Mouse (Mus musculus) stomach, postnatal 0 days (tissue): ENCODE results near the gene Prkaa1. TPM values are rescaled to one million over a fixed set of nuclear protein-coding genes. Genes with fewer than 3 reads are reported as not detected.

Experiments
- ATAC-seq: fragments of 200-750 bp; cut with Nextera tagmentation; 2 replicates; pipeline ENCODE4 v1.8.0; 2017; ENCODE audit not compliant: low FRiP score, low TSS enrichment
- DNase-seq: peaks from one replicate; pipeline ENCODE4 v3.0.0-alpha.2; 2016; ENCODE audit warnings: low spot score
- H3K27ac ChIP-seq: fragments of 300-500 bp; sonication (generic); replicated peaks from 2 replicates; pipeline ENCODE4 v1.5.1; 2014; ENCODE audit warnings: mild to moderate bottlenecking, control low read depth
- H3K27me3 ChIP-seq: fragments of 300-500 bp; sonication (generic); 2 replicates; pipeline ENCODE4 v1.6.1; 2014; ENCODE audit warnings: low read length; ENCODE audit not compliant: control insufficient read depth, insufficient read depth
- H3K36me3 ChIP-seq: fragments of 300-500 bp; sonication (generic); 2 replicates; pipeline ENCODE4 v1.6.1; 2014; ENCODE audit warnings: low read length, mixed read lengths; ENCODE audit not compliant: control insufficient read depth, insufficient read depth
- H3K4me1 ChIP-seq: fragments of 300-500 bp; sonication (generic); replicated peaks from 2 replicates; pipeline ENCODE4 v1.6.1; 2014; ENCODE audit warnings: antibody characterized with exemption; ENCODE audit not compliant: control insufficient read depth, insufficient read depth
- H3K4me2 ChIP-seq: fragments of 300-500 bp; sonication (generic); replicated peaks from 2 replicates; pipeline ENCODE4 v1.6.1; 2014; ENCODE audit warnings: low read depth, mild to moderate bottlenecking, control low read depth, moderate library complexity
- H3K4me3 ChIP-seq: fragments of 300-500 bp; sonication (generic); 2 replicates; pipeline ENCODE4 v1.5.1; 2014; ENCODE audit warnings: low read depth, low read length, control low read depth
- H3K9ac ChIP-seq: fragments of 300-500 bp; sonication (generic); 2 replicates; pipeline ENCODE4 v1.6.1; 2014; ENCODE audit warnings: mild to moderate bottlenecking, low read length, control low read depth, mixed read lengths
- H3K9me3 ChIP-seq: fragments of 300-500 bp; sonication (generic); 2 replicates; pipeline ENCODE4 v1.6.1; 2016; ENCODE audit warnings: low read length; ENCODE audit not compliant: control insufficient read depth
- CTCF ChIP-seq: IDR thresholded peaks from 2 replicates; pipeline ENCODE4 v1.5.1; 2016; ENCODE audit warnings: antibody characterized with exemption, low read depth, mild to moderate bottlenecking, moderate library complexity
- EP300 ChIP-seq: optimal IDR thresholded peaks from 2 replicates; pipeline ENCODE3; 2016; ENCODE audit warnings: antibody characterized with exemption
- WGBS: fragments of 180-500 bp; shearing (Covaris S2); extraction: QIAGEN DNeasy Blood & Tissue Kit; methylation state at CpG from one replicate; pipeline ENCODE4 v1.1.7; 2014; 5-methylcytosine and 5-hydroxymethylcytosine counted together
- polyA plus RNA-seq: library from polyadenylated mRNA; unstranded; fragments of >200 nt; fragmentation: Nextera tagmentation; extraction: Ambion mirVana; gene quantifications from 2 replicates; pipeline ENCODE4 v1.2.1, GENCODE M21; 2015

Gene Prkaa1
- polyA plus RNA-seq, 1 experiment from 2014 or later: 13.7 TPM

DNA sequence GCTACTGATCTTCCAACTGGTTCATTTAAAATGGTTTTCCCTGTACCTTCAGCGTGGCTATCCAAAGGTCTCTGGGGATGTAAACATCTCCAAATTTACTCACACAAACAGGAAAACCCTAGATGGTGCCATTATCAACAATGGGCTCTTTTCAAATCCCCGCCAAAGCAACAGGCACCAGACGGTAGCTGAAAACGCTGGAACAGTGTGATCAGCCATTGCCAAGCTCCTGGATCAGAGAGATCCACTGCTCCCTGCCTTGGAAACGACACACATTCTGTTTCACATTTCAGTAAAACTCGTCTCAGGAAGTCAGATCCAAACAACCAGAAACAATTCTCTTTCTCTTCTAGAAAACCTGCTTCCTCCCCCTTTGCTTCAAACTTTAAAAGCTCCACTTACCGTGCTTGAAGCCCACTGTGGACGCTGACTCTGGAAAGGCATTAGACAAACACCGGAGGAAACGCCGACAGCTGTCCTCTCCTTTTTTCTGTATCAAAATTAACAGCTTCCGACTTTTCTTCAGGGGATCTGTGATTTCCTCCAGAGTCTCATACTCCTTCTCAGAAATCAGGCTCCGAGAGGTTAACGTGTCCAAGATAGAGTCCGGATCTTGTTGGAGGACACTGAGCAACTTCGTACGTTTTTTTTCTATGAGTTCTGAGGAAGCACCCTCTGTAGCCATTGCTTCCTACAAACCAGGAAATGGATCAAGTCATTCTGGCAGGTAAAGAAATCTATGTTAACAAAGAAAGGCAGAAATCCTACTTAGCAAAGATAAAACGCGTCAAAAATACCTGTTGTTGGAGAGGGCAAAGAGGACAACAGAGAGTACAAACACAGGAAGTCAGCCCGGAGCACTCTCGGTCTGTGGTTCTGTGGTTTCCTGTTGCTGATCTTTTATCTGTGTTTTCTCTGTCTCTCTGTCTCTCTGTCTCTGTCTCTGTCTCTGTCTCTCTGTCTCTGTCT lies 35.7 kb upstream of the Prkaa1 start, which contains the start of gene Card6:
Card6 (minus strand) TSS at position 854 of the 969 bp plus-strand sequence.
- Histone ChIP-seq H3K27ac (peak within 1 kb of the TSS; percentile 14), H3K4me3 (peak within 1 kb of the TSS; percentile 34), H3K4me1 (no peaks in the 10 kb centered on the region), H3K36me3 (no peaks in the 10 kb centered on the region), H3K9ac (peak within 1 kb of the TSS; percentile 53), H3K27me3 (no peaks in the 10 kb centered on the region), H3K4me2 (peak within 1 kb of the TSS; percentile 48), H3K9me3 (no peaks in the 10 kb centered on the region)
- ATAC-seq (no peak), DNase-seq (no peak)
- TF ChIP-seq EP300 (no peak), CTCF (no peak)
- WGBS: 29% methylated on average over 21 of the region's 21 CpGs

- TF ChIP-seq EP300 (no peak), CTCF (no peak)
- Histone ChIP-seq H3K4me2 (peak overlapping the region; percentile 48; the same call in 1 of the 2 replicates), H3K4me1 (no peaks in the 10 kb centered on the region), H3K9me3 (no peaks in the 10 kb centered on the region), H3K36me3 (no peaks in the 10 kb centered on the region), H3K27me3 (no peaks in the 10 kb centered on the region), H3K27ac (no peak overlapping the region; the same call in 1 of the 2 replicates), H3K4me3 (no peak overlapping the region), H3K9ac (no peak overlapping the region)
- ATAC-seq (no peak), DNase-seq (no peak)
- WGBS: 75% methylated on average over 3 of the region's 3 CpGs
Observed at GRCm38 (mm10) chr15:5108655-5109040, 35.0 kb upstream of the Prkaa1 start.

- 83% methylated on average over 3 of the region's 3 CpGs for WGBS
- TF ChIP-seq CTCF: no peak
- no peak for TF ChIP-seq EP300
- no peak overlapping the region for H3K4me3 ChIP-seq
- ATAC-seq: no peak
- no peak for DNase-seq
- H3K27me3 ChIP-seq: no peaks in the 10 kb centered on the region
- H3K4me2 ChIP-seq: no peak overlapping the region
- H3K4me1 ChIP-seq: no peaks in the 10 kb centered on the region; the same call in 1 of the 2 replicates
- no peaks in the 10 kb centered on the region for H3K9me3 ChIP-seq
- H3K36me3 ChIP-seq: no peaks in the 10 kb centered on the region
- no peak overlapping the region for H3K9ac ChIP-seq
- no peak overlapping the region for H3K27ac ChIP-seq
Observed at GRCm38 (mm10) chr15:5112651-5113050, 31.0 kb upstream of the Prkaa1 start.

DNA sequence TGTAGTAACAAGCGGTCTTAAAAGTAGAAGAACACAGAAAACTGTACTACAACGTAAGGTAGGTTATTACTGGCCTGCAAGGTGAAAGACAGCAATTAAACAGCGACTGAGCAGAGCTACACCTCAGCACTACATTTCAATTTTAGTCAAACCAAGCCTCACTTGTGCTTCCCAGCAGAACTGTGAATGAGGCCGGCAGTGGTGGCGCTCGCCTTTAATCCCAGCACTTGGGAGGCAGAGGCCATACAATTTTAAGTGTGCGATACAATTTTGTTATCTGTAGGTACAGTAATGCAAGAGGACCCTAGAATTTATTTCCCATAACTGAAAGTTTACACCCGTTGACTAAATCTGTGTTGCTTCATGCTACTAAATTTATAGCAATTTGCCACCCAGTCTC lies 28.5 kb upstream of the Prkaa1 start:
- H3K9me3 ChIP-seq: no peaks in the 10 kb centered on the region
- no peaks in the 10 kb centered on the region for H3K27me3 ChIP-seq
- H3K4me3 ChIP-seq: peak overlapping the region; percentile 92
- no peaks in the 10 kb centered on the region; the same call in 1 of the 2 replicates for H3K4me1 ChIP-seq
- peak overlapping the region; percentile 92 for H3K27ac ChIP-seq
- no peak overlapping the region; the same call in 1 of the 2 replicates for H3K9ac ChIP-seq
- WGBS: 49% methylated on average over 8 of the region's 8 CpGs
- no peak for TF ChIP-seq EP300
- no peak for TF ChIP-seq CTCF
- no peak for DNase-seq
- H3K4me2 ChIP-seq: peak overlapping the region; percentile 58
- H3K36me3 ChIP-seq: peaks cover 10% of the 10 kb centered on the region; the same call in 1 of the 2 replicates
- no peak for ATAC-seq

- peak within 1 kb of the TSS; percentile 68 for H3K4me2 ChIP-seq
- peak within 1 kb of the TSS; percentile 92 for H3K27ac ChIP-seq
- peak within 1 kb of the TSS; percentile 92 for H3K4me3 ChIP-seq
- no peaks in the 10 kb centered on the region; the same call in 1 of the 2 replicates for H3K4me1 ChIP-seq
- H3K9me3 ChIP-seq: no peaks in the 10 kb centered on the region
- no peaks in the 10 kb centered on the region for H3K27me3 ChIP-seq
- TF ChIP-seq EP300 (no peak), CTCF (peak; percentile 81)
- peak within 1 kb of the TSS; percentile 98 for H3K9ac ChIP-seq
- ATAC-seq (peak; percentile 99), DNase-seq (peak; percentile 100)
- 0% methylated on average over 55 of the region's 55 CpGs for WGBS
- H3K36me3 ChIP-seq: peaks cover 10% of the 10 kb centered on the region; the same call in 1 of the 2 replicates
Observed at GRCm38 (mm10) chr15:5116270-5117030, 27.2 kb upstream of the Prkaa1 start, which contains the start of gene Rpl37. Gene Rpl37, plus strand, starts transcription at chr15:5116645.
